Mouse (Mus musculus): ENCODE data around the gene Gm13871. TPM values are rescaled to one million over a fixed set of nuclear protein-coding genes. Genes with fewer than 3 reads are reported as not detected.
"Not testable (repeated sequence)": the region's sequence is repeated elsewhere in the genome, so short reads cannot be mapped to it uniquely, and the experiment has no call there.

Gm13871 gene
- not detected for total RNA-seq (2021)

GRCm38 (mm10) chr4:73905853-73906252 is at the start of gene Gm13871:
TSS of gene Gm13871 (minus strand) at chr4:73905953.
- DNase-seq = not testable (repeated sequence)

- no peak for DNase-seq
These were observed 44.7 kb upstream of the Gm13871 start, which contains the start of gene 2310002L09Rik for GRCm38 (mm10) chr4:73950375-73950896. TSS of gene 2310002L09Rik (minus strand) at chr4:73950846.

- not testable (repeated sequence) for DNase-seq
These were observed 14.9 kb upstream of the Gm13871 start, which contains the start of gene Gm11756 for GRCm38 (mm10) chr4:73920660-73921059. TSS of gene Gm11756 (minus strand) at chr4:73920760.

- DNase-seq = not testable (repeated sequence)
These were observed 14.7 kb downstream of the Gm13871 start, which contains the start of gene Gm11757 for GRCm38 (mm10) chr4:73891012-73891411. TSS of gene Gm11757 (minus strand) at chr4:73891112.

DNA sequence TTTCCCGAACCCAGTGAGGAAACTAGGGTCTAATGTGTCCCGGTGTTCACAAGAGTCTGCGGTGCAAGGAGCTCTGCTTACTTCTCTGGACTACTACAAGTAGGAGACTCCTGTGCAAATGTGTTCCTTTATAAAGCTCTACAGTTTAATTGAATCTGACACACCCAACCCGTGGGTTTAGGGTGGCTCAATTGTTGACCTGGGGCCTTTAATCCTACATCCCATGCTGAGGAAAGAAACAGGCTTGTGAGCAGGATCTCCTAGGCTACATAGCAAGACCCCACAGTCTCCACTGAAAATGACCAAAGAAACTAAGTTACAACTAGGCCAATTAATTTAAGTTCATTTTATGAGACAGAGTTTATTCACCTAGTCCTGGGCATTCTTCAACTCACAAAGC is 29.6 kb downstream of the Gm13871 start, which contains the start of gene Gm11758:
Gene Gm11758, minus strand, starts transcription at position 101 of the 400 bp plus-strand sequence.
- DNase-seq = not testable (repeated sequence)

Other genes starting within 250 kb of the Gm13871 start
- not detected for gene Gm11239, start 237.6 kb downstream of the Gm13871 start, total RNA-seq (2021)
- gene Gm428, start 222.4 kb downstream of the Gm13871 start, total RNA-seq (2021) = not detected
- under 1 TPM in 1 of 2 experiments, not detected in 1; 0.08 TPM for gene Rasef, start 115.0 kb downstream of the Gm13871 start, total RNA-seq (2021)
- not detected for gene Gm11758, start 29.7 kb downstream of the Gm13871 start, total RNA-seq (2021)
- gene Gm11757, start 14.8 kb downstream of the Gm13871 start, total RNA-seq (2021) = not detected
- gene Gm11756, start 14.8 kb upstream of the Gm13871 start, total RNA-seq (2021) = not detected
- not detected for gene 2310002L09Rik, start 44.9 kb upstream of the Gm13871 start, total RNA-seq (2021)
- 1 to 10 TPM; 3.3 to 3.9 TPM for gene Frmd3, start 107.5 kb upstream of the Gm13871 start, total RNA-seq (2021)

All from layer of hippocampus, postnatal 36 days (tissue).